Mouse (Mus musculus) right cerebral cortex, adult 18-20 months (tissue): ENCODE results near the gene Pdlim3.
"Not testable (repeated sequence)": the region's sequence is repeated elsewhere in the genome, so short reads cannot be mapped to it uniquely, and the experiment has no call there.

Experiments
- DNase-seq: peaks from one replicate; pipeline ENCODE4 v3.0.0; 2022; ENCODE audit warnings: mixed read lengths

The Pdlim3 gene

DNA sequence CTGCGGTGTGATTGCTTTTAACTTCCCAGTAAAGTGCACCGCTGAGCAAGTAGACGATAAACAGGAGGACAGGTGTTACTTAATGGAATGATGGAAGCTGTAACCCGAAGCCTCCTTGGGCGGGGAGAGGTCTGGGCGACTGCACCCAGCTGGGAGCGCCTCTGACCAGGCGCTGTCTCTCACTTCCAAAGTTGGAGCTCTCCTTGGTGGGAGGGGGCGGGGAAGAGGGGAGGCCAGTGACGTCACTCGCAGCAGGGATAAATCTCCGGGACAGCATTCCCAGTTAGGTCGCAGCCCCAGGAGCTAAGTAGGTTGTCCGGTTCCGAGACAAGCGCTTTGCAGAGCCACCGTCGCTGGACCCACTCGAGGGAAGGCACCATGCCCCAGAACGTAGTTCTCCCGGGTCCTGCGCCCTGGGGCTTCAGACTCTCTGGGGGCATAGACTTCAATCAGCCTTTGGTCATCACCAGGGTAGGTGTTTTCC, at the start of gene Pdlim3:
Gene Pdlim3, plus strand, starts transcription at position 260 of the 484 bp plus-strand sequence.
- DNase-seq, result no peak

DNA sequence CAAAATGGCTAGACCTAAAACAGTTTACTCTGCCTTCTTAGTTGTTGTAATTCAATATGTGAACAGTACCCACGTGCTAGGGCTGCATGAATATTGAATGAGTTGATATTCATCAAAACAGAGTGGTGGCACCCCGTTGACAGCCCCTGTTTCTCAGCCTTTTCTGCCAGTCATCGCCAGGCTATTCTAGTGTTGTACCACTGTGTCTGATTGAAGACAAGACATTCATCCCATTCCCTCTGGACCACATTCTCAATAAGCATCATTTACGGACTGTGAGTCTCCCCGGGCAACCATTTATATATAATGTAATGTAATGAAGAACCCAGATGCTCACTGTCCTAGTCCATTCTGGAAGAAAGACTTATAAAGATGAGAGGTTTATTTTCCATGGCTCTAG, 42.0 kb upstream of the Pdlim3 start:
- DNase-seq, result no peak

DNA sequence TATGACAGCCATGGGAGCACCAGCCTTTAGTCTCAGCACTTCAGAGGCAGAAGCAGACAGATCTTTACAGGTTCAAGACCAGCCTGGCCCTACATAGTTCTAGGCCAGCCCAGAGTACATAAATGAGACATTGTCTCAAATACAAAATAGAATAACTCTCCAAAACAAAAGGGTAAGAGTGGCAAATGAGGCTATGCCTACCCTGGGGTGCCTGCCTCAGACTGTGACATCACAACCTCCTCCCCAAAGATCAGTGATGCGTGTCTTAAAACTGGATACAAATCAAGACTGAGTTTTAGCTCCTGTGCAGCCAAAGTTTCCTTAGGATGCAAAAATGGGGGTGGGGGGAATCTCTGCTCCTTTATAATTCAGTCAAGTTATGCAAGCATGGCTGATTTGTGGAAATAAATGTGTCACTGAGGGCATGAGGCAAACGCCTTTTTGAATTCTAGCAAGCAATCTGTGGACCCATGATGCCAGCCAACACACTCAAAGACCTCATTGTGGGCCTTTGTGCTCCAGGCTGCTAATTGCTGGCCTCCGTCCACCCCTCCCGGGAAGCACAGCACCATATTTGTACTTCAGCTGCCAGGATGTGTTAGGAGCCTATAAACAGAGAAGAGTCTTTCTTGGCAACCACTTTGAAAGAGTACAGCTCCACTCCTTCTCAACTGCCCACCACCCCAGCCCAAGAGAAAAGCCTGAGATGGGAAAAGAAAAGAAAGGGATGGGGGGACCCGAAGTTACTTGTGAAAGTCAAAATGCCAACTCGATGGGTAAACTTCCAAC, 41.0 kb upstream of the Pdlim3 start:
- DNase-seq, result peak; percentile 79

DNA sequence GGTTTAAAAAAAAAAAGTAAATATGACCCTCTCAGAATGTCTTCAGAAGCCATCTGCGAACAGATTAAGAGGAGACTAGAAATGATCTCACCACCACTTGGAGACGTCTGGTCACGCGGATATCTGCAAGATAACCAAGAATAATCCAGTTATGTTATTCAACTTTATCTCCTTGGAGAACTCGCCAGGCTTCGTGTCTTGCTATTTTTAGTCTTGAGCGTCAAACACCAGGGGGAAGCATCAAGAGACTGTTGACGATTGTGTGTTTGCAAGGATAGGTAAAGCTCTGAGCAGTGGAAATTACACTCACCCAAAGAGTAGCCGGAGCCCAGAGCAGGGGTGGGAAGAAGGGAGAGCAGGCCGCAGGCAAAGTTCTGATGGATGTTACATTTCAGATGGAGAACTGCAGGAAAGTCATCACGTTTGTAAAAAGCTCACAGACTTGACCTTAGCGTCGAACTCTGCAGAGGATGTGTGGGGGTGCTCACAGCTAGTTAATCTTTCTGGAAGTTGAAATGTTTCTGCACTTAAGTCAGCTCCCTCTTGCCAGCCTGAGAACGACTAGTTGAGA, 40.3 kb upstream of the Pdlim3 start:
- peak; percentile 9 for DNase-seq

DNA sequence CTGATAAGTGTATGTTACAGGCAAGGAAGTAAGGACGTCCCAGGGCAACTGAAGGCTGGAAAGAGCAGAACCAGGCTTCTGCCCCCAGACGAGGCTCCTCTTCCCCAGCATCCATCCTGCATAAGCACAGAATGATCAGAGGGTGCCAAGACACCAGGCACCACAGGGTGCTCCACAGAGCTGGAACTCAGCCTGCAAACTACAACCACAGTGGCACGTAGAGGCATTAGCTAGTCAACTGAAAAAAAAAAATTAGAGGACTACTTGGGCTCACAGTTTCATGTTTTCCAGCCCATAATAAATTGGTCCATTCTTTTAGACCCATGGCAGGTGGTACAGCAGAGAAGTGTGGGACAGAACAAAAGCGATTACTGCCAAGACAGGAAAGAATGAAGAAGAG, 39.4 kb upstream of the Pdlim3 start:
- DNase-seq, result no peak

DNA sequence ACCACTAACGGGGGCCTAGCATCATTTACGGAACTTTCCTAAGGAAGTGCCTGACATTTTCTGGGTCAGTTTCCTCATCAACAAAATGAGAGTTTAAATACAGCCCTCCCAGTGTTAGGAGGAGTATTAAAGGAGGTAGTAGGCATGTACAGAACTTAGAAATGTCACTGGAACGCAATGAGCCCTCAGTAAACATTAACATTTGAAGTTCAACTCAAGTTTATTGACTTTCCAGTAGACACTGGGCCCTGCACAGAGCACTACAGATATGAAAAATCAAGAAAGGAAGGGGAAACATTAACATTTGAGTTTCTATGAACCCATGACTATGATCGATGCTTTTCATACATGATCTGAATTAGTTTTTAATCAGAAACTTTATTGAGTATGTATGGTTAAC, 30.1 kb upstream of the Pdlim3 start:
- no peak for DNase-seq

DNA sequence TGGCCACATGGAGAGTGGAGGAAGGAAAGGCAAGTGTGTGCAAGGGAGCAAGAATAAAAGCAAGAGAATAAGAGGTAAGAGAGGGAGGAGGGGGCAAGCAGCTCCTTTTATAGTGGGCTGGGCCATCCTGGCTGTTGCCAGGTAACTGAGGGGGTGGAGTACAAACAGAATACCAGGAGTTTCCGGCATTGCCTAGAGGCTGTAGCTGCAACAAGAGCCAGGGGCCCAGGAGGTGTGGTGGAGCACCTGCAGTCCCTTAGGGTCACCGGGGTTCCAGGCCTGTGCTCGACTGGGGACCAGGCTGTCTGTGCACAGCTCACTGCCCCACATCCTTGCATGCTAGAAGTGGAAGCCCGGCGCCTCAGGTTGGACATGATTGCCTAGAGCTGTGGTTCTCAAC, 27.5 kb upstream of the Pdlim3 start:
- no peak for DNase-seq

DNA sequence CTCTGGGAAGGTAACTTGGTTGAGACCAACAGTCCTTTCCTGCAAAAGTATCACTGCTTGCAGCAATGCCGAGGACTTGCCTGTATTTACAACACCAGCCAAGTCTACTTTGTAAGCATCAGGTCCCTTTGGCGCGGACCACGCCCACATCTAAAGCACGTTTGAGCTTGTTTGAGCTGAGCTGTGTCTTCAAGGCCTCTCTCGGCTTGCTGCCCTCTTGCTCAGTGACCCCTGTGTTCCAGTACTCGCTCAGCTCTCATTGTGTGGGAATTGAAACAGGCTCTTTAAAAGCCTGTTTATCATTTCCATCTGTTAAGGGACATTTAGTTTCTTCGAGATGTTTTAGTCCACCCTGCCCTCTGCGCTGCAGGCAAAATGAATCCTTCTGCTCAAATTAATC, 26.9 kb upstream of the Pdlim3 start:
- DNase-seq, result no peak

DNA sequence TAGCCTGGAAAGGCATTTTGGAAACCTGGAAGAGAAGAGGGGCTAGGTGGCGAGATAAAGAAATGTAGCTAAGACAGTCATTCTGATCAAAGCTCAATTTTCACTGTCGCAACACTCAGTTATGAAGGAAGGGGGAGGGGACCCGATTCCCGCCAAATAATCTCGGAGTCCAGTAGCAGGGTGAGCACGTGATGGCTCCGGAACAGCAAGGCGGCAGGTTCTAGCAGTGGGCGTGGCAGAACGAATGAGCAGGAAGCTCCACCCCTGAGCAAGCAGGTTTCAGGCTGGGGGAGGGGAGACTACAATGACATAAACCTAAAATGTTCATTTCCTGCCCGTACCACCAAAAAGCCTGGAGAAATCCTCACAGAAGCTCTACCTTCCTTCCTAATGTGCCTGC, 13.7 kb upstream of the Pdlim3 start:
- DNase-seq, result not testable (repeated sequence)

DNA sequence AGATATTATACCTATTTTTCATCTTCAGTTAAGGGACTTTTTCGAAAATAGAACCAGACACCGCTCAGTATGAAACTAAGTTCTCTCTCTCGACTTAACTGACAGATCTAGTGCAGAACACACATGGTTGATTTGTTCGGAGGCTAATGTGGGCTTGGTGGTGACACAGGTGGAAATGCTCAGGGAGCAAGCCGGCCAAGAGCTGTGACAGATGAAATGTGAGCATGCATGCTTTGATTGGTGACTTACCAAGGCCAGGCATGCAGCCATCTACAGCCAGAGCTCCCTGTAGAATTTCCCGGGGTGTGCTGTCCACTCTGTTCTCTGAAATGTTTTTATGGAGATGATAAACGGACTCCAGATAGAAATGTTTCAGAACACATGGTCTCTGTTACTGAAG, 13.2 kb upstream of the Pdlim3 start:
- DNase-seq, result no peak

DNA sequence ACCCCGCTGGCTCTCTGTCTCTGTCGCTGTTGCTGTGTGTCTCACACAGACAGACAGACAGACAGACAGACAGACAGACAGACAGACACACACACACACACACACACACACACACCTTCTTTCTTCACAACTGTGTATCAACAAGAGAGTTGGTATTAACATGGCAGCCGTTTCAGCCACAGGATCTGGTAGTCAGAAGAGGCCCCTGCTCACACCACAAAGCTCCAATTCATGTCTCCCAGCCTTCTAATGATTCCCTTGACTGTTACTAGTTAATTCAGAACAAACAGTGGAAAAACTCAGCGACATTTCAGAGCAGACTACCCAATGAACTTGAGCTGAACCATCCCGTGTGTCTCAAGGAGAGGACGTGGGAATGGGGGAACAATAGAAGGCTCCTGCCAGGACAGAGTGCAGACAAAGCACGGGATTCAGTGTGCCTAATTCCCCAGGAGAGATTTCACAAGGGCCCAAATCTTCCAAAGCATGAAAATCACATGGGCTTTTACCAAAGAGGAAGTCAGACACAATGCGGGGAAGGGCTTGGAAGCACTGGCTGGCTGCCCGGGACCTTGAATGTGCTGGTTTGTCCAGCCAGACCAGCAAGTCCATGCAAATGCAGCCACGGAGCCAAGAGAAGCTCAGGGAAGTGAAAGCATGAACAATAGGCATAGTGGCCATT, 10.2 kb upstream of the Pdlim3 start:
- DNase-seq, result peak; percentile 50

DNA sequence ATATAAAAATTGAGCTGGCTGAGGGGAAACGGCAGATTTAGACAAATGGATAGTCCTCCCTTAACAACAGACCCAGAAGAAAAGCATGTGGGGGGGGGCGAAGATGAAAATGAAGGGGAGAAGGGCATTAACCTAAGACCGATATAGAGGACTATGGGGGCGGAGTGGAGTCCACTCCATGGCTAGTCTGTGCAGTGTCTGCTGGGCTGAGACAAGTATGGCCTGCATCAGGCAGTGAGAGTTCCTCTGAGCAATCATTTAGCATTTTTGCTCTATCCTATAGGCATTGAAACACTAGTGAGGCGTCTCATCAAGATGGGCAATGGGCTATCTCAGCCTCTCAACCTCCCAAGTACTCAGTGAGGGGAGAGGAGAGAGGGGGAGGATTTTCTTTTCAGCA, 8.9 kb upstream of the Pdlim3 start:
- no peak for DNase-seq

DNA sequence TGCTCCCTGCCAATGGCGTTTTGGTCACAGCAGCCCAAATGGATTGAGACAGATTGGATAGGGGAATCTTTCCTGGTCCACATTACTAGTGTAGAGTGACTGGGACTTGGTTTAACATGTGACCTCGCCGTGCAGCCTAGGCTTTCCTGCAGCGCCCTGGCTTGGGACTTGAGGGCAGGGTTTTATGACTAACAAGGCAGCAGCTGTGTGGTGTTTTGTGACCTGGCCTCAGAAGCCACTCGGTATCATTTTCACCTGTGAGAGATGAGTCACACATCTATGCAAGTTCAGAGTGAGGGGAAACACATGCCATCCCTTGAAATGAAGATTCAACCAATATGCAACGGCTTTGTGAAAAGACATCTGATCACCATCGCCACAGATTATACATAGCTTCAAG, 7.6 kb upstream of the Pdlim3 start:
- DNase-seq, result no peak

DNA sequence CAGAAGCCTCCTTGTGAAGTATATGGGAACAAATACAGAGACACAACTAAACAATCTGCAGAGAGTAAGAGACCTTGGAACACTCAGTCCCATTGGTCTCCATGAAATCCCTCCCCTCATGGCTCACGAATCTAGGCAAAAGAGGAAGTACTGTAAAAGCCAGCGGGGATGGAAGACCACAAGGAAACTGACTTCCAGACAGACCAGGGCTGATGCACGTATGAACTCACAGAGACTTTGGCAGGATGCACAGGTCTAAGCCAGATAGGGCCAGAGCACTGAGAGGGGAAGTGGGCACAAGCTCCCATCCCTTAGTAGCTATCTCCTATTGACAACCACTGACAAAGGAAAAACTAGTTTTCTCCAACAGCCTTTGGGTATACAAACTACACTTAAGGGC, 4.8 kb upstream of the Pdlim3 start:
- DNase-seq, result no peak

DNA sequence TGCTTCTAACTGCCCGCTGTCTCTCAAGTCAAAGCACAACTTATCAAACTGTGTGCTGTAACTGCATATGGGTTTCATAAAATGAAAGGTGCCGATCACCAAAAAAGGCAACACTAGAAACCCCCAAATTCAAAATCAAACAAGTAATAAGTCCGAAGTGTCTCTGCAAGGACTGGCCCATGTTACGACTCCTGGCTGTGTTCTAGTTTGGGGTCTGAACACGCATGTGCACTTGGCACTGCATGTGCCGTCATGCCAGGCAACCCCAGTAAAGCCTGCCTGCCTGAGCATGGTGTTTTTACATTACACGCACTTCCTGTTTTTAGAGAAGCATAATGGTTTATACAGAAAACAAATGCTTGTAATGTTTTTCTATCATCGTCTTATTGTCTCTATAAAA, 3.5 kb upstream of the Pdlim3 start:
- no peak for DNase-seq

DNA sequence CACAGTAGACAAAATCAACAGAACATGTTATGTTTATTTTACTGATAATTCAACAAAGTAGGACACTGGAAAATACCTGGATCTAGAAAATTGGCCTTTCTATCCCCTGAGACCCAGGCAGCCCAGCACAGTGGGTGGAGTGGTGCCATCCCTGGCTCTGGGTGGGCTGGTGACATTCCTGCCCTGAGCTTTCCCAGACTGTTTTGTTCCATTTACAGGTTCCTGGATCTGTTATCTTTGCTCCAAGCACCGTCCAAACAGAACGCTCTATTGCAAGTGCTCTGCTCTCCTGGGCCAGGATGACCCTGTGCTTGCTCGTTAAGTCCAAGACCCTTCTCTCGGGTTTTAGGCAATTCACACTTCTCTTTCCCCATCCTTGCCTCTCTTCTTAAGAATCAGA, 1.5 kb upstream of the Pdlim3 start:
- DNase-seq, result no peak

DNA sequence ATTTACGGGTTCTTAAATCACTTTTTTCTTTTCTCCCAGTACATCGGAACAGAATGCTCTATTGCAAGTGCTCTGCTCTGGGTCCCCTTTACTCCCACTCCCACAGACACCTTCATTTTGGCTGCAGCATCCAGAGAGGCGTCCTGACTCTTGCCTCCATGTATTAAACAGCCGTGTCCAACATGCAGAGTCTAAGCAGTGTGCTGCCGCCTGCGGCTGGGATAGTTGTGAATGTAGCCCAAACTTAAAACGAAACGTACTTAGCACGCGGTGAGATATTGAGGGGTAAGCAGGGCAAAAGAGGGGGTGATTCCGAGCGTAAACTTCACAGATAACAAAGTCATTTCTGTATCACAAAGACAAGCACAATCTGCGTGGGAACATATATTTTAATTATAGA, 709 bp upstream of the Pdlim3 start:
- DNase-seq, result peak; percentile 11

DNA sequence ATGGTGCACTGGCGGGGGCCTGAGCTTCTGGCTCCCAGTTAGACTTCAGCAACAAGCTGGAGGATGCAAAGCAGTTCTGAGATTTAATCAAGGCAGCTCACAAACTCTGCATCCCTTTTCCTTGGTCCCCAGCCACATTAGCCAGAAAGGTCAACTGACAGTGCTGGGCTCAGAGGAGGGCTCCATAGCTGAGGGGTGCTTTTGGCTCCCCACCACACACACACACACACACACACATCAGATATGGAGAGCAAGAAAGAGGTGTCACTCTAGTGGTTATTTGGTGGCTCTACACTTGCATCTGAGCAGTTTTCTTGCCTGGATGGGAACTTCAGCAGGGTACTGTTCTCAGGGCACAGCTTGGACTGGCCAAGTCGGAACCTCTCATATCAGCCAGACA, 514 bp downstream of the Pdlim3 start:
- no peak for DNase-seq

DNA sequence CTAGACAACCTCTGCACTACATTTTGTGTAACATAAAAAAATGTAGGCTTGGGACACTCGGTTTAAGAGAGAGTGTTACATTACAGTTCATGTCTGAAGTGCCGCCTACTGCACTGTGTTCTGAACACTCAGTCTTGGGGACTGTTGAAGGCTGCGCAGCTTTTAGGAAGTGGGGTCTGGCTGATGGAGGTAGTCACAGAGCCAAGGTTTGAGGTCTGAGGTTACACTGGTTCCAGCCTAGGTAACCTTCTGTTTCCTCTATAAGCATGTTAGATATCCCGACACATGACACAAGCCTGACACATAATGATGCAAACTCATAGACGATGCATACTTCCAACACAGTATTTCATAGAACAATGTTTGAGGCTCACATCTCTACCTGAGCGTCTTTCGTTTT, 4.5 kb downstream of the Pdlim3 start:
- DNase-seq, result no peak

DNA sequence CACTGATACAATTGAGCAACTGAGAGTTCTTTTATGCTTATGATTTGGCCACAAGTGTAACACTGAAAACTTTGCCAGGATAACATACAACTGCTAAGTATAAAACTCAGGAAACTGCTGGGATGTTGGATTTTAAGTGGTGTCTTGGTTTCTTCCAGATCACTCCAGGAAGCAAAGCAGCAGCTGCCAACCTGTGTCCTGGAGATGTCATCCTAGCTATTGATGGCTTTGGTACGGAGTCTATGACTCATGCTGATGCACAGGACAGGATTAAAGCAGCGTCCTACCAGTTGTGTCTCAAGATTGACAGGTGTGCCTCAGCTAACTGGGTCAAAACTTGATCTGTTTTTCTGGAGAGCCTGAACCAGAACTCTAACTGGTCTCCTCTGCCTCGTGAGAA, 11.3 kb downstream of the Pdlim3 start:
- DNase-seq, result no peak

DNA sequence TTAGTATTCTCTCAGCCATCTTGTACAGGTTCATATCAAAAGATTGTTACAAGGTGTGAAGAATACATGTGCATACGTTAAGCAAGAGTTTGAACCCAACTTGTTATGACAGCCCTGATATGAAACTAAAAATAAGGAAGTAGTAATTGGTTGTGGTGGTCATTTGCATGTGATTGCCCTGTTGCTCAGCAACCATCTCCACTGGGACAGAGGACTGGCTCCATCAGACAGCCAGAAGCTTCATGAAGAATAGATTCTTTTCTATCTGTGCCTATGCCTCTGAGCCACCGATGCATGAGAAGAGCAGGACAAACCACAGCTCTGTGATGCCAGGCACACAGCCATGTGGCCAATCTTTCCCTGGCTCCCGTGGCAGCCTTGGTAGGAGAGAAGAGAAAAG, 14.5 kb downstream of the Pdlim3 start:
- DNase-seq, result no peak

DNA sequence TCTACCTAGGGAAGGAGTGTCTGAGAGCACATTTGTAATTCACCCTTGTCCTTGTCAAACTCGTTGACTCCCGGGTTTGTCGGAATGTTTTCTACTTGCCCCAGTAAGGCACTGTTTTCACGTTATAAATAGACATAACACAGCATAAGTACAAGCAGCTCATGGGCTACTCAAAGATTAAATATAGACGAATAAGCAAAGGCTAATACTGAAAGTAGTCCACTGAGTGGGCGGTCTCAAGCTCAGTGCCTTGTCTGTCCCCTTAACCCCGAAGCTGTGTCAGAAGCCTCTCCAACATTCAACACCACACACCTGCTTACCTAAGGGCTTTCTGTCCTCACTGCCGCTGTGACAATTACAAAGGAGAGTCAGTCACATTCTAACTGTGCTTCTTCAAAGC, 16.4 kb downstream of the Pdlim3 start:
- DNase-seq, result no peak

DNA sequence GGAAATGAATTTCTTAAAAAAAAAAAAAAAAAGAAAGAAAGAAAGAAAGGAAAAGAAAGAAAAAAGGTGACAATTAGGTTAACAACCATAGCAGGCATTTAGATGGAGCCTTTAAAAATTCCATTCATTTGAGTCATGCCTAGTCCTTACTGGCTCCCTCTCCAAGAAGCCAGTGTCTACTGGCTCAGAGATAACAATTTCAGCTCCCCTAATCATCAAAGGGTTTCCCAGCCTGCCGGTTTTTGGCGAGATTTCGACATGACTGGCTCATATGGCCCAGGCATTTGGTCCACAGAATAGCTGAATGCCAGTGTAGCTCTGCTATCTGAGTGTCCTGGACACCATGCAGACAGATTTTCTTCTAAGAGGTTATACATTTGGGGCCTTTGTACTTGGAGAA, 18.4 kb downstream of the Pdlim3 start:
- no peak for DNase-seq

DNA sequence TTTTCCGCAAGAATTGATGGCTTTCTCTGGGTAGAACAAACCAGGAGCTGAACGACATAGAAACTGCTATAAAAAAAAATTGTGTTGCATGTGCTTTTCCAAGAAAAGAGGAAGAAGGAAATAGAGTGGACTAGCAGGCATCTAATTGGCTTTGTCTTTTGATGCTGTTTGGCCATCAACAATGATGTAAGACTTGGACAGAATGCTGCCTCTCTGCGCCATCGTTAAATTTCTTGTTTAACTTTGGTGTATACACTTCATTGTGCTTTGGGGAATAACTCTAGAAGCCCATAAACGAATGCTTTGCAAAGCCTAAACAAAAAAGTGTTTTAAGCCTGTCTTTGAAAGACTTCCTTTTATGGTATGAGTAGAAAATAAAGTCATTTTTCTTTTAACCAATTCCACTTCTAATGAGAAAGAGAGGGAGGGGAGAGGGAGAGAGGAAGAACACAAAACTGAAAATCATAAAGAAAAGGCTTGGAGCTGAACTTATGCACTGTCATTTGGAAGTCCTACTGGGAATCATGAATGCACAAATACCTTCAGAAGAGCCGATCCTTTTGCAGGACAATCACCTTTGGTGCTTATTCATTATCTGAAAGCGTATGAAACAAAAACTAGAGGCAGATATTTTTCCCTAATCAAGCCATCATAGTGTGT, 20.5 kb downstream of the Pdlim3 start:
- no peak for DNase-seq
